Mouse (Mus musculus) liver, embryonic 16.5 days (tissue): ENCODE measurements around the gene Tmem17. TPM values are rescaled to one million over a fixed set of nuclear protein-coding genes. Genes with fewer than 3 reads are reported as not detected.

ENCODE experiments used
- ATAC-seq: fragments of 200-750 bp; cut with Nextera tagmentation; 2 replicates; pipeline ENCODE4 v1.8.0; 2017; ENCODE audit warnings: low read depth, mild to moderate bottlenecking, moderate number of reproducible peaks, moderate library complexity
- H3K27ac ChIP-seq: fragments of 300-500 bp; sonication (generic); 2 replicates; pipeline ENCODE4 v1.5.1; 2014; ENCODE audit warnings: mild to moderate bottlenecking, low read length
- H3K27me3 ChIP-seq: fragments of 300-500 bp; sonication (generic); 2 replicates; pipeline ENCODE4 v1.6.1; 2014; ENCODE audit warnings: low read depth, low read length, mixed read lengths; ENCODE audit not compliant: control insufficient read depth, insufficient read depth
- H3K36me3 ChIP-seq: fragments of 300-500 bp; sonication (generic); 2 replicates; pipeline ENCODE4 v1.6.1; 2014; ENCODE audit warnings: mild to moderate bottlenecking; ENCODE audit not compliant: control insufficient read depth, insufficient read depth
- H3K4me1 ChIP-seq: fragments of 300-500 bp; sonication (generic); 2 replicates; pipeline ENCODE4 v1.6.1; 2014; ENCODE audit warnings: low read depth, low read length, mixed read lengths; ENCODE audit not compliant: control insufficient read depth
- H3K4me2 ChIP-seq: fragments of 300-500 bp; sonication (generic); 2 replicates; pipeline ENCODE4 v1.6.1; 2014; ENCODE audit warnings: low read depth, low read length, mixed read lengths
- H3K4me3 ChIP-seq: fragments of 300-500 bp; sonication (generic); 2 replicates; pipeline ENCODE4 v1.5.1; 2014; ENCODE audit warnings: low read depth, mild to moderate bottlenecking, low read length
- H3K9ac ChIP-seq: fragments of 300-500 bp; sonication (generic); 2 replicates; pipeline ENCODE4 v1.6.1; 2014; ENCODE audit warnings: low read depth, low read length
- H3K9me3 ChIP-seq: fragments of 300-500 bp; sonication (generic); replicated peaks from 2 replicates; pipeline ENCODE4 v1.6.1; 2016; ENCODE audit warnings: low read length; ENCODE audit not compliant: control insufficient read depth
- WGBS: fragments of 180-500 bp; shearing (Covaris S2); extraction: QIAGEN DNeasy Blood & Tissue Kit; methylation state at CpG from one replicate; pipeline ENCODE4 v1.1.7; 2014; ENCODE audit not compliant: insufficient replicate concordance; 5-methylcytosine and 5-hydroxymethylcytosine counted together
- polyA plus RNA-seq: library from polyadenylated mRNA; unstranded; fragments of >200 nt; fragmentation: Nextera tagmentation; extraction: Ambion mirVana; gene quantifications from 2 replicates; pipeline ENCODE4 v1.2.1, GENCODE M21; 2015

Tmem17 gene
- polyA plus RNA-seq, result 1.3 TPM in 2 replicates

DNA sequence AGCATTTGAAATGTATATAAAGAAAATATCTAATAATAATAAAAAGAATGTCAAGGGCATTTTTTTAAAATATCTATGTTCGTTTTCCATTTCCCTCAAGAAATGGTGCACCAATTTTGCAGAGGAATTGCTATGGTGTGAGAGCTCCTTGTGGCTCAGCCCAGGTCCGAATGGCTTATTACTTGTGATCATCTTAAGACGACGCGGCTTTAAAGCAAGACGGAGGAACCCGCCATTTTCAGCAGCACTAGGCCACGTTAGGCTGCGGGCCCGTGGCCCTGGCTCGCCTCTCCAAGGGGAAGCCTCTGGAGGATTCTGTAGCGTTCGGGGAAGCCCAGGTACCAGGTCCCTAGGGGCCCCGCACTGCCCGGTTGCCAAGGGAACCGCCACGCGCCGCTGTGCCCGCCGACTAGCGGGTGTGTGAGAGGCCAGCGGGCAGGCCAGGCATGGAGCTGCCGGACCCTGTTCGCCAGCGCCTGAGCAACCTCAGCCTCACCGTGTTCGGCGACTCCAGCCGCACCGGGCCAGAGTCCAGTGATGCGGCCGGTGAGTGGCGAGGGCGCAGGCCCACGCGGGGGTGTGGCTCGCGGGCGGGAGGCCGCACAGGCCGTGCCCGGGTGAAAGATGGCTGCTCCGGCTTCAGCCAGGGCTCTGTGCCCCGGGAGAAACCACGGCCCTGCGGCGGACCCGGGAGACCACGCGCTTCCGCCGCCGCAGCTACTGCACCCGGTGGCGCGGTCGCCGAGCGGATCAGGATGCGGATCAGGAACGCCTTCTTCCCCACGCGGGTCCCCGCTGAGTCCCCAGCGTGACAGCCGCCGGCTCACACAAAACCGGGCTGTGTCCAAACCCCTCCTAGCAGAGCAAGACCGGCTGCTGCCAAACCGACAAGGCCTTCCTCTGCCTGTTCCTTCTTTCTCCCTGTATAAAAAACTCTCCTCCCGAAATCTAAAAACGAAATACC, at the start of gene Tmem17:
Tmem17 (plus strand) TSS at position 51 of the 964 bp plus-strand sequence.
- Histone ChIP-seq H3K9me3 (no peaks in the 10 kb centered on the region), H3K4me3 (peak within 1 kb of the TSS; percentile 75), H3K36me3 (no peaks in the 10 kb centered on the region), H3K27ac (peak within 1 kb of the TSS; percentile 75), H3K9ac (peak within 1 kb of the TSS; percentile 80), H3K4me1 (no peaks in the 10 kb centered on the region; the same call in 1 of the 2 replicates), H3K4me2 (peak within 1 kb of the TSS; percentile 77), H3K27me3 (no peaks in the 10 kb centered on the region)
- peak; percentile 95 for ATAC-seq
- under 1% methylated on average over 66 of the region's 73 CpGs for WGBS

DNA sequence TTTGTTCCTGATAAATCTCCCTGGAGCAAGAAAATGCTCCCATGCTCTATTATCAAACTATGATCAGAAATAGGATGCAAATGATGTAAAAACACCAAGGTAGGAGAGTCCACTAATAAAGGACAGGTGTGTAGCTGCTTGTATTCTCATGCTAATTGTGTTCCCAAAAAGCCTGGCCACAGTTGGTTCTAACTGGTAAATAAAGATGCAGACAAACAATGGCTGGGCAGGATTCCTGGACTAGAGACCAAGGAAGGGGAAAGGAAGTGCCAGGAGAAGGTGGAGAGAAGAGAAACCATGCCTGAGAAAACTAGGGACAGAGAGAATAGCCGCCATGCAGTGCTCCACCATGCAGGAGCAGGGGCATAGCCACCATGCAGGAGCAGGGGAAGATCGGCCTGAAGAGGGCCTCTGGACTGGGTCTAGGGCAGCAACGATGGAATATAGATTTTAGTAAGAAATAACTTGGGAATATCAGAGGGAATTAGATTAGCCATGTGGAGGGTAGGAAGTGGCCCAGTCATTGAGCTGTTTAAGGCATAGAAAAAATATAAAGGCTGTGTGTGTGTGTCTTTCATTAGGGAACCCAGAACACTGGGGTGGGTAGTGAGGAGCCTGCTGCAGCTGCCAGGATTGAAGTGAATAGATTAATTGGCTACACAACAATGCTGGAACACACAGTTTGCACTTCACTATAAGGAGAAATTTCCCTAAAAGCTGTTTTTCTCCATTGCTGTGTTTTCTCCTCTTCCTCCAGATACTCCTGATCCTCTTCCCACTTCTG, 31.9 kb upstream of the Tmem17 start:
- Histone ChIP-seq H3K27ac (no peak overlapping the region), H3K9me3 (no peaks in the 10 kb centered on the region), H3K27me3 (no peaks in the 10 kb centered on the region), H3K4me1 (no peaks in the 10 kb centered on the region), H3K36me3 (no peaks in the 10 kb centered on the region), H3K9ac (no peak overlapping the region), H3K4me2 (no peak overlapping the region), H3K4me3 (no peak overlapping the region)
- WGBS, result 38% methylated on average over 3 of the region's 3 CpGs
- no peak for ATAC-seq

DNA sequence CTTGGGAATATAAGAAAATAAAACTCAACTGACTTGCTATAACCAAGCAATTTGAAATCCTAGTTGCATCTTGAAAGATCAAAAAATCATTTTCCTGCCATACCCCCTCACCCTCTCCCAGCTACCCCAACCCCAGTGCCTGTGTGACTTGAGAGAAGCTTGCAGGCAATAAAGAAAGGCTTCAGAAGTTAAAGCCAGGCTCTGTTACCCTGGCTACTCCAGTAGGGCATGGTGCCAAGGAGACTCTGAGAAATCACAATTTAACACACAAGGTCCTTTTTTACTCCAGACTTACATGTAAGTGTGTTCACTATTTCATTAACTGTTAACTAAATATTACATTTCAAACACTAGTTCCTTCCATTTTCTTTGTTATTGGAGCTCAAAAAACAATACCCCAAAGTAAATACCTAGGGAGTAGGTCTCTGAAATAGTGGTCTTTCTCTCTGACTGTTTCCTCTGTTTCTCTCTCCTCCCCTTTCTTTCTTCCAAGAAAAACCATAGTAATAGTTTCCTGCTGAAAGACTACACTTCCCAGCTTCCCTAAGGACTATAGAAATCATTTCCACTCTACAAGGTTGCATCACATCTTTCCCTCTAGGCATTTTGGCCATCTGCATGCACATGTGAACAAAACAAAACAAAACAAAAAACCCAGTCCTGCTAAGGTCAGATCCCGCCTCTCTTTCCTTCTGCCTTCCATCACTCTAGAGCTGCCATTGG, 30.1 kb upstream of the Tmem17 start:
- H3K4me2 ChIP-seq, result no peak overlapping the region
- H3K27ac ChIP-seq, result no peak overlapping the region
- H3K36me3 ChIP-seq, result no peaks in the 10 kb centered on the region
- no peak overlapping the region for H3K4me3 ChIP-seq
- no peaks in the 10 kb centered on the region for H3K9me3 ChIP-seq
- H3K4me1 ChIP-seq, result no peaks in the 10 kb centered on the region
- no peak for ATAC-seq
- no peak overlapping the region for H3K9ac ChIP-seq
- no peaks in the 10 kb centered on the region for H3K27me3 ChIP-seq
- 44% methylated on average over 1 of the region's 1 CpGs for WGBS

DNA sequence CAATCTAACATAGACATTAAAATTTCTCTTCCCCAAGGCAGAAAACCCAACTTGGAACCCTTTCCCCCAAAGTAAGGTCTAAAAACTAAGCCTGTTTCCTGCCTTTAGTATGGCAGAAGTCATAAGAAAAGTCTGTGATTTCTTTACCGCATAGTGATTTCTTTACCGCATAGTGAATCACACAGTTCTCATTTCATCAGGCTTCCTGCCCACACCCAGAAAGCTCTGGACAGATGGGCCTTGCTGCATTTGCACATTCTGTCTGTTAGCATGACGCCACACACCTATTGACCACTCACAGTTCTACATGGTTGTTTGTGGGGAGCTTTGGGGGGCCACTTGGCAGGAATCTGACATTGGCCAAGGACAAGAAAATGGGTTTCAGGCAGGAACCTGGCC, 29.5 kb upstream of the Tmem17 start:
- no peaks in the 10 kb centered on the region for H3K9me3 ChIP-seq
- H3K9ac ChIP-seq, result no peak overlapping the region
- no peak overlapping the region for H3K4me2 ChIP-seq
- 77% methylated on average over 3 of the region's 3 CpGs for WGBS
- no peaks in the 10 kb centered on the region for H3K4me1 ChIP-seq
- no peak overlapping the region for H3K4me3 ChIP-seq
- no peak overlapping the region for H3K27ac ChIP-seq
- H3K36me3 ChIP-seq, result no peaks in the 10 kb centered on the region
- no peak for ATAC-seq
- H3K27me3 ChIP-seq, result no peaks in the 10 kb centered on the region

DNA sequence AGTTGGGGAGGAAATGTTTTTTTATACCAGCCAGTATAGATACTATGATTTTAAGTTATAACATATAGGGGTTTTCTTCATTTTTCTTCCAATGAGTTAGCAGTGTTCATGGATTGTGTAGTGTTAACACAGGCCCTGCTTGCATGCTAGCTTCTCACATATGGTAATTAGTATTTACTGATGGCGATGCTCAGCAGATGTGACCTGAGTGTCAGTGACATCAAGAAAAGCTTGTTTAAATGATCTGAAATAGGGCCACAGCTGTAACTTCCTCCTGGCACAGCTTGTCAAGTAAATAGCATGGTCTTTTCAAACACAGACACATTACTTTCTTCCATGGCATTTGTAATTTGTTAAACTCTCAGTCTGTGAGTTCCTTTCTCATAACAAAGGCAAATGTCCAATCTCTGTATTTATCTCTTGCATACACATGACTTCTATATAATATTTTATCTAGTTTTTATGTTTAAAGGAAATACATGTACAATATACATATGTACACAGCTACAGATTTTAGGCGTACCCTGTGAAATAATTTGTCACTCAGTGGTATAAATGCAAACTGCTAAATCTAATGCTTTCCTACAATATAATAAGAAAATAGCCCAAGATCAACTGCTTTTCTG, 18.1 kb upstream of the Tmem17 start:
- Histone ChIP-seq H3K4me3 (no peak overlapping the region), H3K36me3 (no peaks in the 10 kb centered on the region), H3K4me2 (no peak overlapping the region), H3K9ac (no peak overlapping the region), H3K4me1 (no peaks in the 10 kb centered on the region), H3K9me3 (no peaks in the 10 kb centered on the region), H3K27ac (no peak overlapping the region), H3K27me3 (no peaks in the 10 kb centered on the region)
- no peak for ATAC-seq
- WGBS, result 64% methylated on average over 2 of the region's 2 CpGs

DNA sequence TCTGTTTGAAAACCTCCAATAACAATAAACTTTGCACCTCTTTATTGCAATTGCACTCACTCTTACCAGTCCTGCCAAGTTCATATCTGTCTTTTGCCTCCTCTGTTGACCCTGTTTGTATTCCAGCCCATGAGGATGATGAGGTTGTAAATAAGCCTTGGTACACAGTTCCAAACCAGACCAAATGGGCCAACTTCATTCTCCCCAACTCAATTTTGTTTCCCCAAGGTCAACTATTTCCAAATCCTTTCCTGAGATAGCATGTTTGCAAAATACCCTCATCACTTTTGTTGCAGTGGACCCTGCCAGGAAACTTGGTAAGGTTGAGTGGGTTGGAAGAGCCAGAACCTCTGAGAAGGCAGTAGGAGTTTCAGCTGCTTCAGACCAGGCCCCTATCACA, 16.9 kb upstream of the Tmem17 start:
- no peak overlapping the region for H3K9ac ChIP-seq
- H3K36me3 ChIP-seq, result no peaks in the 10 kb centered on the region
- no peaks in the 10 kb centered on the region for H3K27me3 ChIP-seq
- H3K27ac ChIP-seq, result no peak overlapping the region
- no peaks in the 10 kb centered on the region for H3K9me3 ChIP-seq
- H3K4me3 ChIP-seq, result no peak overlapping the region
- H3K4me2 ChIP-seq, result no peak overlapping the region
- no peak for ATAC-seq
- no peaks in the 10 kb centered on the region for H3K4me1 ChIP-seq

DNA sequence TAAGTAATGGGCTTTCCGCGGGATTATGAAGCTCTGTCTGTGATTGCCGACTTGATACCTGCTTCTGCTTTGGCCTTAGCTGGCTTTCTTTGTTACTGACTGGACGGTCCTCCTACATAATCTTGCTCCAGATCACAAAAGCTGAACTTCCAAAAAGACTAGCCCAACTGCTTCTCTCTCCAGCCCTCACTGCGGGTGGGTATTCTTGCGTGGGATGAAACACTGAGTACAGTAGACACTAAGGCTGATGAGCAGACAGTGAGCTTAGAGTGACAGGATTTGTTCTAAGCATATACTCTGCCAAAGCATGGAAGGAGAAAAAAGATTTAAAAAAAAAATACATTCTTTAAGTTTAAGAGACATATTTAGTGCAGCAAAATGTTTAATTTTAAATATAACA, 12.5 kb upstream of the Tmem17 start:
- H3K36me3 ChIP-seq, result no peaks in the 10 kb centered on the region
- no peaks in the 10 kb centered on the region for H3K27me3 ChIP-seq
- H3K4me3 ChIP-seq, result no peak overlapping the region
- 81% methylated on average over 6 of the region's 6 CpGs for WGBS
- no peak overlapping the region for H3K9ac ChIP-seq
- no peak overlapping the region for H3K27ac ChIP-seq
- H3K4me1 ChIP-seq, result no peaks in the 10 kb centered on the region
- no peaks in the 10 kb centered on the region for H3K9me3 ChIP-seq
- no peak overlapping the region for H3K4me2 ChIP-seq
- ATAC-seq, result no peak

DNA sequence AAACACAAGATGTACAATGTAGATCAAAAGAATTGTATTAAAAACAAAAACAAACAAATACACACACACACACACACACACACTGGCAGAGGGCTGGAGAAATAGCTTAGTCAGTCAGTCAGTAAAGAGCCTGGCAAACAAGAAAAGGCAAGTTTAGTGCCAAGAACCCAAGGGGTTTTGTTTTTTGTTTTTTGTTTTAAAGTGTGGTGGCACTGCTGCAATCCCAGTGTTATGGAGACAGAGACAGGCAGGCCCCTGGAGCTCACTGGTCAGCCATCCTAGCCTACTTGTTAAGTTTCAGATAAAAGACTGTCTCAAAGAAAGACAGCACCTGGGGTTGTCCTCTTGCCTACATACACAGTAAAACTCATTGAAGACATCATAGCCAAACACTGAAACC, 12.0 kb upstream of the Tmem17 start:
- Histone ChIP-seq H3K27ac (no peak overlapping the region), H3K9ac (no peak overlapping the region), H3K36me3 (no peaks in the 10 kb centered on the region), H3K4me1 (no peaks in the 10 kb centered on the region), H3K4me2 (no peak overlapping the region), H3K27me3 (no peaks in the 10 kb centered on the region), H3K9me3 (no peaks in the 10 kb centered on the region), H3K4me3 (no peak overlapping the region)
- ATAC-seq, result no peak
